Mouse (Mus musculus): ENCODE measurements around the gene Zer1. TPM values are rescaled to one million over a fixed set of nuclear protein-coding genes. Genes with fewer than 3 reads are reported as not detected.
"Not testable (repeated sequence)": the region's sequence is repeated elsewhere in the genome, so short reads cannot be mapped to it uniquely, and the experiment has no call there.

Zer1 gene
- 10 to 100 TPM; 31.6 to 40.4 TPM for total RNA-seq (2021)
- long read RNA-seq, experiment 1, full-length matches to known transcripts = 21 of 37 reads
- long read RNA-seq, experiment 1, partial matches to known transcripts = 5 of 37 reads
- long read RNA-seq, experiment 1, other reads (novel, unspliced or antisense) = 11 of 37 reads
- long read RNA-seq, experiment 2, full-length matches to known transcripts = 17 of 40 reads
- long read RNA-seq, experiment 2, partial matches to known transcripts = 9 of 40 reads
- long read RNA-seq, experiment 2, other reads (novel, unspliced or antisense) = 14 of 40 reads

- DNase-seq (ENCODE audit: low spot score in 2 of 2) = peak; percentile 94 to 97
These were observed at the start of gene Zer1 for GRCm38 (mm10) chr2:30124472-30125274. TSS of gene Zer1 (minus strand) at chr2:30124585.

GRCm38 (mm10) chr2:30173541-30174240 lies 49.3 kb upstream of the Zer1 start:
- no peak for DNase-seq (ENCODE audit: low spot score in 2 of 2)

GRCm38 (mm10) chr2:30171997-30172382 lies 47.6 kb upstream of the Zer1 start:
- DNase-seq (ENCODE audit: low spot score in 2 of 2) = no peak

- peak; percentile 88 to 92 for DNase-seq (ENCODE audit: low spot score in 2 of 2)
These were observed 47.1 kb upstream of the Zer1 start, which contains the start of gene Endog for GRCm38 (mm10) chr2:30171371-30171996. TSS of gene Endog (plus strand) at chr2:30171493.

GRCm38 (mm10) chr2:30166677-30167076 lies 42.3 kb upstream of the Zer1 start:
- DNase-seq (ENCODE audit: low spot score in 2 of 2) = no peak

- DNase-seq (ENCODE audit: low spot score in 2 of 2) = no peak
These were observed 40.1 kb upstream of the Zer1 start for GRCm38 (mm10) chr2:30164340-30164932.

- no peak for DNase-seq (ENCODE audit: low spot score in 2 of 2)
These were observed 37.4 kb upstream of the Zer1 start for GRCm38 (mm10) chr2:30161809-30162208.

- not testable (repeated sequence) for DNase-seq (ENCODE audit: low spot score in 2 of 2)
These were observed 35.5 kb upstream of the Zer1 start for GRCm38 (mm10) chr2:30159871-30160270.

GRCm38 (mm10) chr2:30152616-30153015 lies 28.2 kb upstream of the Zer1 start:
- no peak for DNase-seq (ENCODE audit: low spot score in 2 of 2)

GRCm38 (mm10) chr2:30151840-30152239 lies 27.5 kb upstream of the Zer1 start:
- DNase-seq (ENCODE audit: low spot score in 2 of 2) = no peak

GRCm38 (mm10) chr2:30147466-30147865 lies 23.1 kb upstream of the Zer1 start:
- DNase-seq (ENCODE audit: low spot score in 2 of 2) = peak; percentile 68 to 72

GRCm38 (mm10) chr2:30144436-30144835 lies 20.1 kb upstream of the Zer1 start:
- no peak for DNase-seq (ENCODE audit: low spot score in 2 of 2)

- DNase-seq (ENCODE audit: low spot score in 2 of 2) = not testable (repeated sequence)
These were observed 15.6 kb upstream of the Zer1 start for GRCm38 (mm10) chr2:30140021-30140420.

- no peak for DNase-seq (ENCODE audit: low spot score in 2 of 2)
These were observed 12.1 kb upstream of the Zer1 start for GRCm38 (mm10) chr2:30136458-30136857.

GRCm38 (mm10) chr2:30134928-30135620 lies 10.7 kb upstream of the Zer1 start:
- DNase-seq (ENCODE audit: low spot score in 2 of 2) = no peak

GRCm38 (mm10) chr2:30134378-30134711 lies 10.0 kb upstream of the Zer1 start:
- peak in 1 of 2 experiments; percentile 13 for DNase-seq (ENCODE audit: low spot score in 2 of 2)

GRCm38 (mm10) chr2:30133613-30134377 lies 9.4 kb upstream of the Zer1 start, which contains the start of gene Tbc1d13:
TSS of gene Tbc1d13 (plus strand) at chr2:30133746.
- DNase-seq (ENCODE audit: low spot score in 2 of 2) = peak; percentile 98 to 99

- DNase-seq (ENCODE audit: low spot score in 2 of 2) = no peak
These were observed 8.6 kb upstream of the Zer1 start for GRCm38 (mm10) chr2:30132801-30133612.

GRCm38 (mm10) chr2:30131240-30131639 lies 6.9 kb upstream of the Zer1 start:
- DNase-seq (ENCODE audit: low spot score in 2 of 2) = not testable (repeated sequence)
